In genomic region chr7:125620077-125620476, GRCm38 (mm10) we compare ENCODE assay signal across 19 mouse cellular contexts. TPM values are rescaled to one million over a fixed set of nuclear protein-coding genes. Genes with fewer than 3 reads are reported as not detected.
"Had no signal": no experiment of that assay in that cellular context is flagged by ENCODE, and none has a peak within 500 bp of the region (broad histone marks: within the 10 kb centered on the region; RNA-seq: fewer than 3 reads in every experiment).

No protein-coding gene starts in this region.

- H3K4me1 ChIP-seq: kidney, embryonic 15.5 days; limb, embryonic 13.5 days; liver, embryonic 13.5 days; midbrain, embryonic 13.5 days had no signal

- H3K4me2 ChIP-seq: kidney, embryonic 15.5 days; limb, embryonic 13.5 days; liver, embryonic 13.5 days; lung, embryonic 14.5 days; midbrain, embryonic 13.5 days had no signal

- ATAC-seq: lung, postnatal 0 days; midbrain, embryonic 13.5 days; midbrain, embryonic 16.5 days had no signal

- H3K36me3 ChIP-seq: kidney, embryonic 15.5 days; limb, embryonic 10.5 days; limb, embryonic 13.5 days; liver, embryonic 13.5 days; midbrain, embryonic 13.5 days had no signal

- H3K9ac ChIP-seq: kidney, embryonic 15.5 days; limb, embryonic 13.5 days; liver, embryonic 13.5 days; lung, embryonic 14.5 days; midbrain, embryonic 13.5 days had no signal

- H3K27ac ChIP-seq: kidney, embryonic 15.5 days; limb, embryonic 10.5 days; limb, embryonic 13.5 days; liver, embryonic 13.5 days; midbrain, embryonic 13.5 days had no signal

- H3K27me3 ChIP-seq: kidney, embryonic 15.5 days; limb, embryonic 13.5 days; liver, embryonic 13.5 days; midbrain, embryonic 13.5 days had no signal

- H3K9me3 ChIP-seq: kidney, embryonic 15.5 days; limb, embryonic 10.5 days; limb, embryonic 13.5 days; liver, embryonic 13.5 days; midbrain, embryonic 13.5 days had no signal

- H3K4me3 ChIP-seq: kidney, embryonic 15.5 days; limb, embryonic 10.5 days; limb, embryonic 13.5 days; liver, embryonic 13.5 days; midbrain, embryonic 13.5 days had no signal

- DNase-seq: kidney, adult 11 months; kidney, adult 8-10 months; kidney, postnatal 10 days; kidney, postnatal 36 days; liver; liver, embryonic 13.5 days; lung, embryonic 14.5 days; lung, postnatal 36 days; right cerebral cortex, adult 18-20 months; right cerebral cortex, postnatal 14 days; right cerebral cortex, postnatal 4 days; thymus, adult 18-20 months had no signal

RNA-seq across cellular contexts. Expression of gene Il21r, which starts 16.8 kb away (rescaled TPM):
- polyA plus RNA-seq: neural tube, embryonic 14.5 days had no signal
